ENCODE assay signal across 7 mouse cellular contexts in genomic region chr5:144542711-144543308, GRCm38 (mm10). TPM values are rescaled to one million over a fixed set of nuclear protein-coding genes. Genes with fewer than 3 reads are reported as not detected.
DNase-seq lines count a peak whose midpoint lies in the region; ATAC-seq and TF ChIP-seq lines count a peak whose summit lies in the region.

No protein-coding gene starts in this region.

- H3K9me3 ChIP-seq in lung, postnatal 0 days (ENCODE audit: low read length) = no peaks in the 10 kb centered on the region
- H3K9me3 ChIP-seq in midbrain, embryonic 11.5 days (ENCODE audit: control insufficient read depth, low read length) = no peaks in the 10 kb centered on the region

- no peak overlapping the region for H3K9ac ChIP-seq in lung, postnatal 0 days (replicated peaks; ENCODE audit: low read depth)
- H3K9ac ChIP-seq in midbrain, embryonic 11.5 days (ENCODE audit: low read length) = no peak overlapping the region

- no peak for TF ChIP-seq EP300 in lung, postnatal 0 days (IDR thresholded peaks at IDR 0.05)

- H3K36me3 ChIP-seq in lung, postnatal 0 days (ENCODE audit: insufficient read depth, low read length) = no peaks in the 10 kb centered on the region
- H3K36me3 ChIP-seq in midbrain, embryonic 11.5 days (ENCODE audit: control insufficient read depth, insufficient read depth, low read length) = no peaks in the 10 kb centered on the region

- peak; percentile 45 for DNase-seq in lung, postnatal 0 days (ENCODE audit: low spot score)
- no peak for DNase-seq in lung, postnatal 25 days (ENCODE audit: low spot score)
- DNase-seq in frontal cortex, postnatal 10 days (ENCODE audit: low spot score in 2 of 2) = peak; percentile 27 to 50
- peak; percentile 92 for DNase-seq in midbrain, embryonic 11.5 days (ENCODE audit: low spot score, missing footprints)
- DNase-seq in cerebellum, postnatal 10 days = no peak
- DNase-seq in gastrocnemius, adult 2 months = no peak

- no peak for ATAC-seq in lung, postnatal 0 days
- ATAC-seq in midbrain, embryonic 11.5 days (ENCODE audit: low FRiP score) = peak; percentile 74
- ATAC-seq in CD4-positive, CD25-positive, alpha-beta regulatory T cell, adult 4 months = no peak

- intact Hi-C loops in gastrocnemius, adult 2 months (cut with DNase I) = no loop called here

- no peak overlapping the region for H3K4me3 ChIP-seq in lung, postnatal 0 days (ENCODE audit: low read depth, low read length)
- no peak overlapping the region for H3K4me3 ChIP-seq in midbrain, embryonic 11.5 days (ENCODE audit: low read depth, low read length)
- H3K4me3 ChIP-seq in gastrocnemius, adult 2 months = no peak overlapping the region

- 20% methylated on average over 12 of the region's 12 CpGs for WGBS in lung, postnatal 0 days
- WGBS in midbrain, embryonic 11.5 days = 19% methylated on average over 12 of the region's 12 CpGs

- no peak for TF ChIP-seq CTCF in lung, postnatal 0 days (IDR thresholded peaks at IDR 0.05)
- TF ChIP-seq CTCF in gastrocnemius, adult 2 months (IDR thresholded peaks at IDR 0.05) = no peak

- no peaks in the 10 kb centered on the region for H3K4me1 ChIP-seq in lung, postnatal 0 days (ENCODE audit: insufficient read depth, low read depth, low read length)
- peaks cover 11% of the 10 kb centered on the region for H3K4me1 ChIP-seq in midbrain, embryonic 11.5 days (ENCODE audit: control insufficient read depth, insufficient read depth, low read length)

- peaks cover 26% of the 10 kb centered on the region for H3K27me3 ChIP-seq in lung, postnatal 0 days (replicated peaks; ENCODE audit: insufficient read depth, low read length)
- H3K27me3 ChIP-seq in midbrain, embryonic 11.5 days (ENCODE audit: control insufficient read depth, insufficient read depth, low read length) = peaks cover 25% of the 10 kb centered on the region

- H3K27ac ChIP-seq in lung, postnatal 0 days (ENCODE audit: low read length) = no peak overlapping the region
- H3K27ac ChIP-seq in midbrain, embryonic 11.5 days (ENCODE audit: low read depth, low read length) = no peak overlapping the region
- H3K27ac ChIP-seq in gastrocnemius, adult 2 months = no peak overlapping the region

- H3K4me2 ChIP-seq in lung, postnatal 0 days (replicated peaks; ENCODE audit: low read depth, low read length) = no peak overlapping the region
- peak overlapping the region; percentile 15; the same call in 1 of the 2 replicates for H3K4me2 ChIP-seq in midbrain, embryonic 11.5 days

RNA-seq across cellular contexts. Expression of gene Nptx2, which starts 2.9 kb away (rescaled TPM):
- 0.10 and 0.11 TPM in 2 replicates for polyA plus RNA-seq in lung, postnatal 0 days (2015; fragmentation: Nextera tagmentation; extraction: Ambion mirVana)
- polyA plus RNA-seq in midbrain, embryonic 11.5 days (2014; fragmentation: Nextera tagmentation; extraction: Ambion mirVana) = 1.8 and 1.9 TPM in 2 replicates
- not detected for polyA plus RNA-seq in CD4-positive, CD25-positive, alpha-beta regulatory T cell, adult 4 months (2017; shearing (Covaris generic))
- not detected for total RNA-seq in gastrocnemius, adult 2 months (2021)

Comparison
In these comparisons a context has a peak if more than half of its experiments do, and no peak if none do; other contexts are left out.
1. DNase-seq: peak in lung, postnatal 0 days (single experiment), frontal cortex, postnatal 10 days (2 of 2) and midbrain, embryonic 11.5 days (single experiment); none in lung, postnatal 25 days (single experiment), cerebellum, postnatal 10 days (0 of 2) and gastrocnemius, adult 2 months (single experiment).